Mouse (Mus musculus) MEL (cell line): ENCODE results near the gene Gabarapl2. TPM values are rescaled to one million over a fixed set of nuclear protein-coding genes. Genes with fewer than 3 reads are reported as not detected.

ENCODE experiments used
- DNase-seq: peaks from one replicate; pipeline ENCODE4 v3.0.0; 2011; ENCODE audit warnings: low read depth, low spot score
- H3K27ac ChIP-seq: 2 replicates; pipeline ENCODE4 v1.5.1; 2012; ENCODE audit warnings: low read depth, mild to moderate bottlenecking, control low read depth, low read length, moderate library complexity; ENCODE audit not compliant: control insufficient read depth
- H3K27me3 ChIP-seq, 2 experiments: fragments of 150-350 bp in 1 of 2; sonication (generic) in 1 of 2; 2 replicates each; pipeline ENCODE4 v1.6.1; 2012; ENCODE audit warnings: low read length in 2 of 2, mild to moderate bottlenecking in 2 of 2, improper control_type of control experiment in 1 of 2, moderate library complexity in 1 of 2; ENCODE audit not compliant: insufficient read depth in 2 of 2, control insufficient read depth in 1 of 2
- H3K36me3 ChIP-seq, 2 experiments: 2 replicates each; pipeline ENCODE4 v1.6.1; 2012 to 2014; ENCODE audit warnings: low read length in 2 of 2, improper control_type of control experiment in 1 of 2, inconsistent platforms in 1 of 2, mild to moderate bottlenecking in 1 of 2; ENCODE audit not compliant: insufficient read depth in 2 of 2, control insufficient read depth in 1 of 2
- H3K4me1 ChIP-seq, 2 experiments: fragments of 150-350 bp in 1 of 2; sonication (generic) in 1 of 2; 2 replicates each; pipeline ENCODE4 v1.6.1; 2012; ENCODE audit warnings: low read length in 2 of 2, improper control_type of control experiment in 1 of 2, mild to moderate bottlenecking in 1 of 2; ENCODE audit not compliant: insufficient read depth in 2 of 2, control insufficient read depth in 1 of 2
- H3K4me3 ChIP-seq, 2 experiments: fragments of 150-350 bp in 1 of 2; sonication (generic) in 1 of 2; 2 replicates each; pipeline ENCODE4 v1.5.1; 2012; ENCODE audit warnings: low read depth in 2 of 2, low read length in 2 of 2, mild to moderate bottlenecking in 2 of 2, moderate library complexity in 2 of 2, control low read depth in 1 of 2, improper control_type of control experiment in 1 of 2; ENCODE audit not compliant: control insufficient read depth in 1 of 2, insufficient read depth in 1 of 2
- H3K79me2 ChIP-seq: 2 replicates; pipeline ENCODE4 v1.6.1; 2012; ENCODE audit warnings: mild to moderate bottlenecking, low read length, moderate library complexity; ENCODE audit not compliant: control insufficient read depth, poor library complexity, insufficient read depth
- H3K9ac ChIP-seq: 2 replicates; pipeline ENCODE4 v1.6.1; 2012; ENCODE audit warnings: low read depth, mild to moderate bottlenecking, control low read depth, low read length, moderate library complexity; ENCODE audit not compliant: control insufficient read depth, poor library complexity, severe bottlenecking
- H3K9me3 ChIP-seq: fragments of 150-350 bp; sonication (generic); replicated peaks from 2 replicates; pipeline ENCODE4 v1.6.1; 2012; ENCODE audit warnings: mild to moderate bottlenecking, low read length, improper control_type of control experiment, moderate library complexity; ENCODE audit not compliant: insufficient read depth
- CTCF ChIP-seq, 3 experiments: IDR thresholded peaks in 2 of 3; conservative IDR thresholded peaks in 1 of 3; 2 replicates each; pipeline ENCODE4 v1.5.1; 2011 to 2012; ENCODE audit warnings: low read length in 3 of 3, low read depth in 2 of 3, mild to moderate bottlenecking in 2 of 3, improper control_type of control experiment in 1 of 3, inconsistent platforms in 1 of 3, mixed read lengths in 1 of 3, moderate library complexity in 1 of 3; ENCODE audit not compliant: control insufficient read depth in 1 of 3, insufficient read depth in 1 of 3, poor library complexity in 1 of 3, severe bottlenecking in 1 of 3
- ELF1 ChIP-seq: IDR thresholded peaks from 2 replicates; pipeline ENCODE4 v1.6.1; 2014; ENCODE audit warnings: low read depth, mild to moderate bottlenecking, inconsistent platforms, low read length, improper control_type of control experiment, moderate library complexity
- GABPA ChIP-seq: IDR thresholded peaks from 2 replicates; pipeline ENCODE4 v1.6.1; 2012; ENCODE audit warnings: low read depth, mild to moderate bottlenecking, inconsistent platforms, low read length, improper control_type of control experiment, moderate library complexity
- HCFC1 ChIP-seq: IDR thresholded peaks from 2 replicates; pipeline ENCODE4 v1.6.1; 2012; ENCODE audit warnings: low read depth, mild to moderate bottlenecking, inconsistent platforms, low read length, improper control_type of control experiment, moderate library complexity
- JUND ChIP-seq: IDR thresholded peaks from 2 replicates; pipeline ENCODE4 v1.6.1; 2011; ENCODE audit warnings: low read depth, mild to moderate bottlenecking, improper control_type of control experiment, low read length
- MAFK ChIP-seq: IDR thresholded peaks from 2 replicates; pipeline ENCODE4 v1.6.1; 2011; ENCODE audit warnings: low read depth, mild to moderate bottlenecking, low read length, improper control_type of control experiment, borderline replicate concordance
- MAX ChIP-seq: IDR thresholded peaks from 2 replicates; pipeline ENCODE4 v1.6.1; 2011; ENCODE audit warnings: low read length, improper control_type of control experiment
- MAZ ChIP-seq: IDR thresholded peaks from 2 replicates; pipeline ENCODE4 v1.6.1; 2012; ENCODE audit warnings: low read depth, mild to moderate bottlenecking, inconsistent platforms, low read length, improper control_type of control experiment
- MEF2A ChIP-seq: IDR thresholded peaks from 2 replicates; pipeline ENCODE4 v1.6.1; 2014; ENCODE audit warnings: low read depth, mild to moderate bottlenecking, inconsistent platforms, low read length, improper control_type of control experiment; ENCODE audit not compliant: poor library complexity, insufficient replicate concordance, severe bottlenecking; ENCODE audit errors: extremely low read depth
- MYB ChIP-seq: IDR thresholded peaks from 2 replicates; pipeline ENCODE4 v1.6.1; 2011; ENCODE audit warnings: mild to moderate bottlenecking, low read depth, low read length, improper control_type of control experiment
- NELFE ChIP-seq: IDR thresholded peaks from 2 replicates; pipeline ENCODE4 v1.6.1; 2011; ENCODE audit warnings: low read depth, low read length, improper control_type of control experiment
- RAD21 ChIP-seq: IDR thresholded peaks from 2 replicates; pipeline ENCODE4 v1.6.1; 2011; ENCODE audit warnings: mild to moderate bottlenecking, low read depth, low read length, improper control_type of control experiment
- RCOR1 ChIP-seq: IDR thresholded peaks from 2 replicates; pipeline ENCODE4 v1.6.1; 2012; ENCODE audit warnings: low read depth, mild to moderate bottlenecking, inconsistent platforms, low read length, improper control_type of control experiment
- SIN3A ChIP-seq: IDR thresholded peaks from 2 replicates; pipeline ENCODE4 v1.6.1; 2012; ENCODE audit warnings: low read length, improper control_type of control experiment, inconsistent platforms
- TAL1 ChIP-seq: IDR thresholded peaks from 2 replicates; pipeline ENCODE4 v1.6.1; 2012; ENCODE audit warnings: mild to moderate bottlenecking, inconsistent platforms, low read length, moderate library complexity, mixed read lengths
- ZC3H11A ChIP-seq: IDR thresholded peaks from 2 replicates; pipeline ENCODE4 v1.6.1; 2012; ENCODE audit warnings: low read depth, mild to moderate bottlenecking, inconsistent platforms, low read length, improper control_type of control experiment
- ZKSCAN1 ChIP-seq: IDR thresholded peaks from 2 replicates; pipeline ENCODE4 v1.6.1; 2012; ENCODE audit warnings: low read depth, mild to moderate bottlenecking, inconsistent platforms, low read length, improper control_type of control experiment, moderate library complexity
- ZNF384 ChIP-seq: IDR thresholded peaks from 2 replicates; pipeline ENCODE4 v1.6.1; 2012; ENCODE audit warnings: low read depth, mild to moderate bottlenecking, inconsistent platforms, low read length, improper control_type of control experiment
- polyA plus RNA-seq, 2 experiments: library from polyadenylated mRNA; stranded (reverse) in 1 of 2; unstranded in 1 of 2; fragments of >175 nt in 1 of 2; fragments of >200 nt in 1 of 2; gene quantifications; 2 replicates each; pipeline versions ENCODE4 v1.2.1 to v1.2.4; 2012; ENCODE audit warnings: low replicate concordance in 2 of 2, low read depth in 1 of 2; ENCODE audit not compliant: insufficient read length in 2 of 2, insufficient read depth in 1 of 2, missing spikeins in 1 of 2
- total RNA-seq: library from RNA; depleted of rRNA; stranded (reverse); fragments of 300-350 nt; gene quantifications from 2 replicates; pipeline ENCODE4 v1.2.3, GENCODE M21; 2012

Gabarapl2 gene
- total and polyA plus RNA-seq, 3 experiments, result 18.4 to 22.5 TPM; not detected in 1

DNA sequence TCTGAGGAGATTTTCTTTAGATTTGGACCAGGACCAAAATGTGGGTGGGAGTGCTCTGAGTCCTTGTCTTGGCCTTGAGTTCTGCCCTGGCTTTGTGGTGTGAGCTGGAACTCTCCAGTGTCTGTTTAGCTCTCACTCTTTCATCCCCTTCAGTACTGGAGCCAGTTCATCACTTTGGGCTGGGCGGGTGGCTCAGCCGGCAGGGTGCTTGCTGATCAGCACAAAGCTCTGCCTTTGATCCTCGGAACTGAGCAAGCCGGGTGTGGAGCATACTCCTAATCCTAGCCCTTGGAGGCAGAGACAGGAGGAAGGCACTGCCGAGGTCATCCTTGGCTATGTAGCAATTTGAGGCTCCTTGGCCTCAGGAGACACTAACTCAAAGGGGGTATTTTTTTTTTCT is 28.5 kb downstream of the Gabarapl2 start:
- Histone ChIP-seq H3K36me3 (peaks cover 4 to 7% of the 10 kb centered on the region in 2 experiments; a peak in 3 of 4 replicates), H3K9me3 (no peaks in the 10 kb centered on the region), H3K27ac (no peak overlapping the region), H3K79me2 (no peaks in the 10 kb centered on the region), H3K27me3 (no peaks in the 10 kb centered on the region), H3K4me3 (no peak overlapping the region), H3K9ac (no peak overlapping the region), H3K4me1 (peaks cover 2 to 12% of the 10 kb centered on the region in 2 experiments; a peak in 3 of 4 replicates)
- DNase-seq, result no peak
- TF ChIP-seq ZKSCAN1 (no peak), SIN3A (no peak), NELFE (no peak), ZC3H11A (no peak), MYB (no peak), HCFC1 (no peak), RCOR1 (no peak), RAD21 (no peak), MAZ (no peak), GABPA (no peak), MEF2A (no peak), TAL1 (no peak)

- no peak for DNase-seq
- H3K4me3 ChIP-seq, result no peak overlapping the region
- no peaks in the 10 kb centered on the region for H3K27me3 ChIP-seq
- no peaks in the 10 kb centered on the region for H3K79me2 ChIP-seq
- peaks cover 0 to 12% of the 10 kb centered on the region in 2 experiments; a peak in 2 of 4 replicates for H3K36me3 ChIP-seq
- H3K9me3 ChIP-seq, result no peaks in the 10 kb centered on the region
- H3K9ac ChIP-seq, result no peak overlapping the region
- TF ChIP-seq SIN3A, result no peak
- no peak for TF ChIP-seq MAX
- TF ChIP-seq MAFK, result no peak
- no peak for TF ChIP-seq TAL1
- no peak for TF ChIP-seq RAD21
- no peak for TF ChIP-seq MYB
- no peaks in the 10 kb centered on the region; a peak in 1 of 4 replicates for H3K4me1 ChIP-seq
- H3K27ac ChIP-seq, result no peak overlapping the region
Observed at GRCm38 (mm10) chr8:111974138-111974537, 33.6 kb downstream of the Gabarapl2 start.

GRCm38 (mm10) chr8:111975706-111976105 is 35.2 kb downstream of the Gabarapl2 start:
- TF ChIP-seq SIN3A, result no peak
- no peak for TF ChIP-seq JUND
- no peak for TF ChIP-seq ELF1
- no peak for TF ChIP-seq MAX
- no peak for TF ChIP-seq CTCF (IDR thresholded peaks at IDR 0.05 in 2 of 3, conservative IDR thresholded peaks at IDR 0.05 in 1 of 3; ENCODE audit: control insufficient read depth in 1 of 3, insufficient read depth in 1 of 3, low read depth in 2 of 3, low read length in 3 of 3, poor library complexity in 1 of 3, severe bottlenecking in 1 of 3)
- no peak for TF ChIP-seq HCFC1
- TF ChIP-seq ZNF384, result no peak
- TF ChIP-seq TAL1, result no peak
- TF ChIP-seq ZC3H11A, result no peak
- no peaks in the 10 kb centered on the region for H3K9me3 ChIP-seq
- H3K4me3 ChIP-seq, result no peak overlapping the region
- no peaks in the 10 kb centered on the region for H3K27me3 ChIP-seq
- no peak for DNase-seq
- H3K9ac ChIP-seq, result no peak overlapping the region
- peaks cover 0 to 12% of the 10 kb centered on the region in 2 experiments; a peak in 2 of 4 replicates for H3K36me3 ChIP-seq
- no peaks in the 10 kb centered on the region; a peak in 1 of 4 replicates for H3K4me1 ChIP-seq
- H3K79me2 ChIP-seq, result no peaks in the 10 kb centered on the region
- no peak overlapping the region for H3K27ac ChIP-seq
